Comparison of ENCODE assay signal across 11 mouse cellular contexts in genomic region chr4:151216553-151217292, GRCm38 (mm10).
DNase-seq lines count a peak whose midpoint lies in the region; ATAC-seq lines count a peak whose summit lies in the region.
"Had no signal": no experiment of that assay in that cellular context is flagged by ENCODE, and none has a peak within 500 bp of the region (broad histone marks: within the 10 kb centered on the region; RNA-seq: fewer than 3 reads in every experiment).

No protein-coding gene starts in this region.

- peak overlapping the region; percentile 11; the same call in 1 of the 2 replicates for H3K4me2 ChIP-seq in lung, embryonic 15.5 days
- H3K4me2 ChIP-seq in hindbrain, embryonic 15.5 days, result peak overlapping the region; percentile 8; the same call in 1 of the 2 replicates
- H3K4me2 ChIP-seq in neural tube, embryonic 14.5 days (ENCODE audit: low read depth, low read length), result peak overlapping the region; percentile 16; the same call in 1 of the 2 replicates
- H3K4me2 ChIP-seq: kidney, embryonic 15.5 days had no signal

- H3K9ac ChIP-seq in lung, embryonic 15.5 days, result no peak overlapping the region
- H3K9ac ChIP-seq in hindbrain, embryonic 15.5 days, result no peak overlapping the region
- no peak overlapping the region; the same call in 1 of the 2 replicates for H3K9ac ChIP-seq in neural tube, embryonic 14.5 days (replicated peaks; ENCODE audit: low read depth, low read length)
- H3K9ac ChIP-seq: kidney, embryonic 15.5 days had no signal

- H3K9me3 ChIP-seq in lung, embryonic 15.5 days, result no peaks in the 10 kb centered on the region
- H3K9me3 ChIP-seq in hindbrain, embryonic 15.5 days, result no peaks in the 10 kb centered on the region
- no peaks in the 10 kb centered on the region for H3K9me3 ChIP-seq in neural tube, embryonic 14.5 days (ENCODE audit: control insufficient read depth, low read length)
- H3K9me3 ChIP-seq: kidney, embryonic 15.5 days had no signal

- peak overlapping the region; percentile 62 for H3K27ac ChIP-seq in lung, embryonic 15.5 days
- H3K27ac ChIP-seq in hindbrain, embryonic 15.5 days (replicated peaks), result peak overlapping the region; percentile 60
- peak overlapping the region; percentile 23; the same call in 1 of the 2 replicates for H3K27ac ChIP-seq in neural tube, embryonic 14.5 days (ENCODE audit: low read depth, low read length)
- H3K27ac ChIP-seq: kidney, embryonic 15.5 days had no signal

- ATAC-seq in lung, embryonic 15.5 days (ENCODE audit: borderline replicate concordance, extremely low read depth, low FRiP score, low TSS enrichment), result peak; percentile 67
- no peak for ATAC-seq in hindbrain, embryonic 15.5 days (ENCODE audit: low FRiP score, low read depth)
- ATAC-seq in neural tube, embryonic 14.5 days (ENCODE audit: low read depth), result 0 out of 2 replicates have a peak, but pooled peaks have one; percentile 28

- 48% methylated on average over 15 of the region's 15 CpGs for WGBS in lung, embryonic 15.5 days
- WGBS in hindbrain, embryonic 15.5 days, result 49% methylated on average over 15 of the region's 15 CpGs
- WGBS in neural tube, embryonic 14.5 days, result 58% methylated on average over 15 of the region's 15 CpGs

- H3K27me3 ChIP-seq in lung, embryonic 15.5 days, result no peaks in the 10 kb centered on the region
- H3K27me3 ChIP-seq in hindbrain, embryonic 15.5 days, result no peaks in the 10 kb centered on the region
- no peaks in the 10 kb centered on the region for H3K27me3 ChIP-seq in neural tube, embryonic 14.5 days (ENCODE audit: control insufficient read depth, insufficient read depth, low read length)
- H3K27me3 ChIP-seq: kidney, embryonic 15.5 days; megakaryocyte, embryonic 14.5 days had no signal

- DNase-seq in cerebellum, postnatal 10 days, result peak; percentile 69 to 72
- no peak for DNase-seq in cerebellum, adult 11 months
- no peak for DNase-seq in lung, adult 18-20 months
- no peak for DNase-seq in spleen, postnatal 14 days (ENCODE audit: low spot score in 2 of 2)
- DNase-seq in urinary bladder, postnatal 14 days (ENCODE audit: low spot score), result no peak
- DNase-seq: adrenal gland, postnatal 10 days had no signal

- no peaks in the 10 kb centered on the region for H3K36me3 ChIP-seq in lung, embryonic 15.5 days
- H3K36me3 ChIP-seq in hindbrain, embryonic 15.5 days, result no peaks in the 10 kb centered on the region
- no peaks in the 10 kb centered on the region for H3K36me3 ChIP-seq in neural tube, embryonic 14.5 days (ENCODE audit: control insufficient read depth, insufficient read depth, low read length)
- H3K36me3 ChIP-seq: kidney, embryonic 15.5 days had no signal

- H3K4me1 ChIP-seq in lung, embryonic 15.5 days, result peaks cover 13% of the 10 kb centered on the region
- peaks cover 34% of the 10 kb centered on the region for H3K4me1 ChIP-seq in hindbrain, embryonic 15.5 days (replicated peaks)
- peaks cover 20% of the 10 kb centered on the region; the same call in 1 of the 2 replicates for H3K4me1 ChIP-seq in neural tube, embryonic 14.5 days (ENCODE audit: control insufficient read depth, insufficient read depth, low read length)
- H3K4me1 ChIP-seq: megakaryocyte, embryonic 14.5 days had no signal

- no peak overlapping the region for H3K4me3 ChIP-seq in lung, embryonic 15.5 days
- H3K4me3 ChIP-seq in hindbrain, embryonic 15.5 days, result no peak overlapping the region
- no peak overlapping the region for H3K4me3 ChIP-seq in neural tube, embryonic 14.5 days (ENCODE audit: low read depth, low read length)
- H3K4me3 ChIP-seq: kidney, embryonic 15.5 days; megakaryocyte, embryonic 14.5 days had no signal

Comparison
In these comparisons a context has a peak if more than half of its experiments do, and no peak if none do; other contexts are left out.
1. DNase-seq: peak in cerebellum, postnatal 10 days (2 of 2); none in cerebellum, adult 11 months (single experiment), lung, adult 18-20 months (0 of 2), spleen, postnatal 14 days (0 of 2) and urinary bladder, postnatal 14 days (single experiment).
2. Peak in every context shown above with its lines, with median percentiles within 50 percentile points of each other: H3K27ac ChIP-seq and H3K4me2 ChIP-seq.